Mouse (Mus musculus) ES-Bruce4 (cell line): ENCODE results near the gene Apoc3. TPM values are rescaled to one million over a fixed set of nuclear protein-coding genes. Genes with fewer than 3 reads are reported as not detected.
A peak's percentile ranks its signal among the peaks of the same experiment; 100 is the strongest.

ENCODE experiments used
- H3K27ac ChIP-seq: 2 replicates; pipeline ENCODE4 v1.5.1; 2012; ENCODE audit warnings: low read length, inconsistent platforms; ENCODE audit not compliant: insufficient read depth
- H3K27me3 ChIP-seq: 2 replicates; pipeline ENCODE4 v1.6.1; 2012; ENCODE audit warnings: mild to moderate bottlenecking, low read length, inconsistent platforms; ENCODE audit not compliant: control insufficient read depth, poor library complexity, insufficient read depth, severe bottlenecking
- H3K36me3 ChIP-seq: 2 replicates; pipeline ENCODE4 v1.6.1; 2012; ENCODE audit warnings: inconsistent platforms, mild to moderate bottlenecking, low read length, moderate library complexity; ENCODE audit not compliant: control insufficient read depth, poor library complexity, insufficient read depth, severe bottlenecking
- H3K4me1 ChIP-seq: one replicate; pipeline ENCODE4 v1.8.1; 2011; ENCODE audit warnings: low read length; ENCODE audit not compliant: control insufficient read depth, insufficient read depth
- H3K4me3 ChIP-seq: 2 replicates; pipeline ENCODE4 v1.5.1; 2011; ENCODE audit warnings: low read depth, mild to moderate bottlenecking, low read length
- H3K9ac ChIP-seq: 2 replicates; pipeline ENCODE4 v1.6.1; 2012; ENCODE audit warnings: low read depth, mild to moderate bottlenecking, inconsistent platforms; ENCODE audit not compliant: poor library complexity, severe bottlenecking
- H3K9me3 ChIP-seq: replicated peaks from 2 replicates; pipeline ENCODE4 v1.6.1; 2012; ENCODE audit warnings: mild to moderate bottlenecking, low read length, inconsistent platforms; ENCODE audit not compliant: control insufficient read depth, poor library complexity, insufficient read depth, severe bottlenecking
- CTCF ChIP-seq: IDR thresholded peaks from one replicate; pipeline ENCODE4 v1.8.1; 2011; ENCODE audit warnings: low read depth, low read length
- EP300 ChIP-seq: IDR thresholded peaks from 2 replicates; pipeline ENCODE4 v1.6.1; 2011; ENCODE audit warnings: low read depth, low read length; ENCODE audit not compliant: insufficient read depth
- POLR2A ChIP-seq: IDR thresholded peaks from one replicate; pipeline ENCODE4 v1.8.1; 2011; ENCODE audit warnings: low read length; ENCODE audit not compliant: insufficient read depth
- polyA plus RNA-seq: library from polyadenylated mRNA; stranded (reverse); fragments of >200 nt; gene quantifications from 2 replicates; pipeline ENCODE4 v1.2.4, GENCODE M21; 2011; ENCODE audit warnings: low read depth; ENCODE audit not compliant: missing spikeins, insufficient read depth, insufficient read length

The Apoc3 gene
- polyA plus RNA-seq, 1 experiment: not detected

DNA sequence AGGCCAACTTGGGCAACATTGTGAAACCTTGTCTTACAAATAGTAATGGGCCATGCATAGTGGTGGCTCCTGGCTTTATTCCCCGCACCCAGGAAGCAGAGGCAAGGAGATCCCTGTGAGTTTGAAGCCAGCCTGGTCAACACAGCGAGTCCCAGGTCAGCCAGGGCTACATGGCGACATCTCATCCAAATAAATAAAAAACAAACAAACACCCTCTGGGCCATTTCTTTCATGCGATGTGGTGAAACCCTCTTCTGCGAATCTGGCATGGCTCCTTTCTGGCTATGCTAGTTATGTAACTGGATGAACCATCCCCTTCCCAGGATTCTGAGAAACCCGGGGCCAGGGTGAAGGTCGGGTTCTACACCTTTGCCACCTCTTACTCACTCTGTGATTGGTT lies 20.7 kb upstream of the Apoc3 start:
- no peaks in the 10 kb centered on the region for H3K36me3 ChIP-seq
- H3K9ac ChIP-seq: no peak overlapping the region

DNA sequence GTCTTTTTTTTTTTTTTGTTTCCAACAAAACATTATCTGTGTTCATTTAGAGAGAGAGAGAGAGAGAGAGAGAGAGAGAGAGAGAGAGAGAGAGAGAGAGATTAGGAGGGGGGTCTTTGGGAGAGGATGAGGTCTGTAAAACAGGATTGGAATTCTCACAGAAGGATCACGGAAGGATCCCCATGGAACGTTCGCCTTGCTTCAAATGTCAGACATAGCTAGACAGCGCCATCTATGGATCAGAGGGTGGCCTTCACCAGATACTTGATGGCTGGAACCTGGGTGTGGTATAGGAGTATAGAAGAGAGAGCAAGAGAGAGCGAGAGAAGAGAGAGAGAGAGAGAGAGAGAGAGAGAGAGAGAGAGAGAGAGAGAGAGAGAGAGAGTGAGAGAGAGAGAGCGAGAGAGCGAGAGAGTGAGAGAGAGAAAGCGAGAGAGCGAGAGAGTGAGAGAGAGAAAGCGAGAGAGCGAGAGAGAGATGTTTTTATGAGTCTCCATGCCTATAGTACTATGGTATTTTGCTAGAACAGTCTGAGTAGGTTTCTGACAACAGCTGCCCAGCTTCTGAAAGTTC lies 11.4 kb upstream of the Apoc3 start:
- Histone ChIP-seq H3K27me3 (no peaks in the 10 kb centered on the region), H3K9ac (no peak overlapping the region), H3K27ac (no peak overlapping the region), H3K9me3 (no peaks in the 10 kb centered on the region), H3K36me3 (no peaks in the 10 kb centered on the region), H3K4me1 (no peaks in the 10 kb centered on the region), H3K4me3 (no peak overlapping the region)
- TF ChIP-seq CTCF (peak; percentile 54), EP300 (no peak), POLR2A (no peak)

More for the DNA sequence above, 20.7 kb upstream of the Apoc3 start:
- TF ChIP-seq EP300 (no peak), POLR2A (no peak), CTCF (no peak)
- no peaks in the 10 kb centered on the region for H3K27me3 ChIP-seq
- H3K4me1 ChIP-seq: peaks cover 2% of the 10 kb centered on the region
- H3K27ac ChIP-seq: no peak overlapping the region
- no peaks in the 10 kb centered on the region for H3K9me3 ChIP-seq
- H3K4me3 ChIP-seq: no peak overlapping the region

DNA sequence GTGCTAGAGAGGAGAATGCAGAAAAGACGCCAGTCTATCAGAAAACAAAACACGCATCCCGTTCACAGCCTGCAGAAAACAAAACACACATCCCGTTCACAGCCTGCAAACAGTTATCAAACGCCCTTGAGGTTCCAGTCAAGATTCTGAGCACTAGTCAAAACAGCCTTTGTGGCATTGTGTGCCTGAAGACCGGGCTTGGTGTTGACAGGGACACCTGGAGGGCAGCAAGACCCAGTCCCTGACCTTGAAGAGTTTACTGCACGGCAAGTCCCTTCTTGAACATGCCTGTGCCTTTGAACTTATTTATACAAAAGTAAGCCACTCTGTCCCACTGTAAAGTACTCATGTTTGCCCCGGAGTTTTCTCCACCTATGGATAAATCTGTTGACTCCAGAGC lies 8.1 kb upstream of the Apoc3 start:
- no peaks in the 10 kb centered on the region for H3K4me1 ChIP-seq
- no peaks in the 10 kb centered on the region for H3K27me3 ChIP-seq
- no peaks in the 10 kb centered on the region for H3K36me3 ChIP-seq
- TF ChIP-seq EP300 (no peak), POLR2A (no peak), CTCF (no peak)
- no peak overlapping the region for H3K9ac ChIP-seq
- no peak overlapping the region for H3K27ac ChIP-seq
- no peaks in the 10 kb centered on the region for H3K9me3 ChIP-seq
- no peak overlapping the region for H3K4me3 ChIP-seq

GRCm38 (mm10) chr9:46243122-46243521 lies 7.7 kb upstream of the Apoc3 start:
- H3K27me3 ChIP-seq: no peaks in the 10 kb centered on the region
- no peak overlapping the region for H3K9ac ChIP-seq
- H3K27ac ChIP-seq: no peak overlapping the region
- H3K36me3 ChIP-seq: no peaks in the 10 kb centered on the region
- no peak for TF ChIP-seq POLR2A
- TF ChIP-seq CTCF: no peak
- TF ChIP-seq EP300: no peak
- H3K9me3 ChIP-seq: no peaks in the 10 kb centered on the region
- no peaks in the 10 kb centered on the region for H3K4me1 ChIP-seq
- H3K4me3 ChIP-seq: no peak overlapping the region

GRCm38 (mm10) chr9:46241818-46242217 lies 6.4 kb upstream of the Apoc3 start:
- no peaks in the 10 kb centered on the region for H3K27me3 ChIP-seq
- no peak overlapping the region for H3K9ac ChIP-seq
- H3K4me3 ChIP-seq: no peak overlapping the region
- no peaks in the 10 kb centered on the region for H3K9me3 ChIP-seq
- TF ChIP-seq CTCF: no peak
- no peak for TF ChIP-seq POLR2A
- TF ChIP-seq EP300: no peak
- H3K4me1 ChIP-seq: no peaks in the 10 kb centered on the region
- no peaks in the 10 kb centered on the region for H3K36me3 ChIP-seq
- H3K27ac ChIP-seq: no peak overlapping the region

DNA sequence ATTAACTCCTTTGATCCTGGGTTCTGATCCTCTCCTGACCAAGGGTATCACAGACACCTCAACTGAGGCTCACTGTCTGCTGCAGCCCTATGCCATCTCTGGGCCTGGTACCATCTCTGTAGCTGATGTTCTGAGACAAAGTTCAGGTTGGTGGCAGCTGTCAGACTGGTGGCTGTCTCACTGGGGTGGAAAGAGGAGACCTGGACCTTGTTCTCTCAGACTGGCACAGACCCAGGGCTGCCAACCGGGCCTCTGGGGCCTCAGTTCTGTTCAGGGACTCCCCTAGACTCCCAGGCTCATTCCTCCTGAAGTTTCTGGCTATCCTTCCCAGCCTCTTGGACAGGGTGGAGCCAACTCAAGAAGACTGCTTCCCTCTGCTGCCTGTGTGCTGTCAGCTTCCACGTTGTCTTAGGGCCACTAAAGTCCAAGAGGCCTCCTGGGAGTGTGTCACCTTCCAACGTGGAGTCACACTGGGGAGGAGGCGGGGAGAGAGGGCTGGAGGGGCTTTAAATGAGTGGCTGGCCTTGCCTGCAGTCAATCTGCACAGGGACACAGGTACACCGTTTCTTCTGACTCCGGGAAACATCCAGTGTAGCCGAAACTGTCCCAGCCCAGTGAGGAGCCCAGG lies 5.2 kb upstream of the Apoc3 start, which contains the start of gene Apoa4:
Gene Apoa4, plus strand, starts transcription at position 171 of the 628 bp plus-strand sequence.
- Histone ChIP-seq H3K9ac (no peak within 1 kb of the TSS), H3K4me1 (no peaks in the 10 kb centered on the region), H3K9me3 (no peaks in the 10 kb centered on the region), H3K4me3 (no peak within 1 kb of the TSS), H3K27me3 (no peaks in the 10 kb centered on the region), H3K36me3 (no peaks in the 10 kb centered on the region), H3K27ac (no peak within 1 kb of the TSS)
- TF ChIP-seq CTCF: no peak
- TF ChIP-seq EP300: no peak
- TF ChIP-seq POLR2A: no peak
